Mouse (Mus musculus): ENCODE data around the gene Pkd1l2. TPM values are rescaled to one million over a fixed set of nuclear protein-coding genes. Genes with fewer than 3 reads are reported as not detected.

Pkd1l2 gene
- polyA plus RNA-seq, 1 experiment from 2014 or later, result not detected

GRCm38 (mm10) chr8:116946851-116947250, 135.4 kb downstream of the Pkd1l2 start:
- no peak for ATAC-seq (ENCODE audit: insufficient read depth, low FRiP score, low TSS enrichment)
- Histone ChIP-seq H3K9me3 (ENCODE audit: control insufficient read depth, low read length) (no peaks in the 10 kb centered on the region), H3K27ac (ENCODE audit: low read depth, low read length) (no peak overlapping the region), H3K4me1 (ENCODE audit: control insufficient read depth, insufficient read depth, low read length) (peaks cover 9% of the 10 kb centered on the region), H3K9ac (ENCODE audit: low read length) (no peak overlapping the region), H3K4me3 (ENCODE audit: low read depth, low read length) (no peak overlapping the region), H3K27me3 (ENCODE audit: control insufficient read depth, insufficient read depth, low read length) (no peaks in the 10 kb centered on the region), H3K4me2 (ENCODE audit: low read depth) (no peak overlapping the region), H3K36me3 (ENCODE audit: control insufficient read depth, insufficient read depth, low read length) (no peaks in the 10 kb centered on the region)
- WGBS, result 87% methylated on average over 6 of the region's 6 CpGs
- no peak for DNase-seq (ENCODE audit: low spot score)

GRCm38 (mm10) chr8:116946268-116946838, 135.9 kb downstream of the Pkd1l2 start:
- WGBS, result 85% methylated on average over 21 of the region's 21 CpGs
- no peak overlapping the region for H3K4me2 ChIP-seq (ENCODE audit: low read depth)
- H3K36me3 ChIP-seq (ENCODE audit: control insufficient read depth, insufficient read depth, low read length), result no peaks in the 10 kb centered on the region
- H3K27ac ChIP-seq (ENCODE audit: low read depth, low read length), result no peak overlapping the region
- no peaks in the 10 kb centered on the region for H3K27me3 ChIP-seq (ENCODE audit: control insufficient read depth, insufficient read depth, low read length)
- H3K9ac ChIP-seq (ENCODE audit: low read length), result no peak overlapping the region
- H3K4me3 ChIP-seq (ENCODE audit: low read depth, low read length), result no peak overlapping the region
- H3K4me1 ChIP-seq (ENCODE audit: control insufficient read depth, insufficient read depth, low read length), result peaks cover 9% of the 10 kb centered on the region
- no peaks in the 10 kb centered on the region for H3K9me3 ChIP-seq (ENCODE audit: control insufficient read depth, low read length)
- no peak for ATAC-seq (ENCODE audit: insufficient read depth, low FRiP score, low TSS enrichment)
- no peak for DNase-seq (ENCODE audit: low spot score)

Other genes starting within 250 kb of the Pkd1l2 start
- 66.9 and 68.8 TPM in 2 replicates for gene Cmc2, start 161.0 kb downstream of the Pkd1l2 start, polyA plus RNA-seq (2014; fragmentation: Nextera tagmentation; extraction: Ambion mirVana)
- gene Cenpn, start 160.7 kb downstream of the Pkd1l2 start, polyA plus RNA-seq (2014; fragmentation: Nextera tagmentation; extraction: Ambion mirVana), result 42.6 and 47.6 TPM in 2 replicates
- gene Atmin, start 139.1 kb downstream of the Pkd1l2 start, polyA plus RNA-seq (2014; fragmentation: Nextera tagmentation; extraction: Ambion mirVana), result 18.9 and 20.6 TPM in 2 replicates
- gene 1700030J22Rik, start 103.5 kb downstream of the Pkd1l2 start, polyA plus RNA-seq (2014; fragmentation: Nextera tagmentation; extraction: Ambion mirVana), result 2.8 and 3.4 TPM in 2 replicates
- 154 and 158 TPM in 2 replicates for gene Gcsh, start 88.9 kb downstream of the Pkd1l2 start, polyA plus RNA-seq (2014; fragmentation: Nextera tagmentation; extraction: Ambion mirVana)
- gene Bco1, start 13.4 kb upstream of the Pkd1l2 start, polyA plus RNA-seq (2014; fragmentation: Nextera tagmentation; extraction: Ambion mirVana), result 0.41 and 0.76 TPM in 2 replicates
- gene Gan, start 75.7 kb upstream of the Pkd1l2 start, polyA plus RNA-seq (2014; fragmentation: Nextera tagmentation; extraction: Ambion mirVana), result 2.3 and 2.6 TPM in 2 replicates
- gene Cmip, start 174.6 kb upstream of the Pkd1l2 start, polyA plus RNA-seq (2014; fragmentation: Nextera tagmentation; extraction: Ambion mirVana), result 52.2 and 56.7 TPM in 2 replicates